In genomic region chr19:28751091-28751490, GRCm38 (mm10) we compare ENCODE assay signal across 16 mouse cellular contexts.
DNase-seq lines count a peak whose midpoint lies in the region; ATAC-seq lines count a peak whose summit lies in the region.
"Had no signal": no experiment of that assay in that cellular context is flagged by ENCODE, and none has a peak within 500 bp of the region (broad histone marks: within the 10 kb centered on the region; RNA-seq: fewer than 3 reads in every experiment).

No protein-coding gene starts in this region.

- H3K9ac ChIP-seq in heart, embryonic 16.5 days (ENCODE audit: low read length), result no peak overlapping the region
- H3K9ac ChIP-seq: embryonic facial prominence, embryonic 13.5 days; forebrain, embryonic 12.5 days; hindbrain, embryonic 14.5 days; limb, embryonic 13.5 days; liver, postnatal 0 days; midbrain, embryonic 12.5 days had no signal

- H3K27ac ChIP-seq in heart, embryonic 16.5 days (ENCODE audit: low read length), result no peak overlapping the region
- H3K27ac ChIP-seq: forebrain, embryonic 12.5 days; hindbrain, embryonic 14.5 days; limb, embryonic 13.5 days; midbrain, embryonic 12.5 days had no signal

- no peaks in the 10 kb centered on the region for H3K27me3 ChIP-seq in heart, embryonic 16.5 days (ENCODE audit: control insufficient read depth, insufficient read depth, low read length)
- H3K27me3 ChIP-seq: embryonic facial prominence, embryonic 13.5 days; forebrain, embryonic 12.5 days; limb, embryonic 13.5 days; midbrain, embryonic 12.5 days; Patski had no signal

- no peak for ATAC-seq in heart, embryonic 16.5 days (replicated peaks; ENCODE audit: extremely low read depth, insufficient read depth, low FRiP score)
- ATAC-seq: liver, postnatal 0 days; Patski had no signal

- H3K36me3 ChIP-seq in heart, embryonic 16.5 days (ENCODE audit: control insufficient read depth, insufficient read depth), result no peaks in the 10 kb centered on the region
- H3K36me3 ChIP-seq: embryonic facial prominence, embryonic 13.5 days; forebrain, embryonic 12.5 days; limb, embryonic 13.5 days; midbrain, embryonic 12.5 days had no signal

- H3K4me1 ChIP-seq in heart, embryonic 16.5 days (ENCODE audit: control insufficient read depth, insufficient read depth, low read length), result no peaks in the 10 kb centered on the region; the same call in 1 of the 2 replicates
- H3K4me1 ChIP-seq: forebrain, embryonic 12.5 days; midbrain, embryonic 12.5 days had no signal

- no peaks in the 10 kb centered on the region for H3K9me3 ChIP-seq in heart, embryonic 16.5 days (replicated peaks; ENCODE audit: control insufficient read depth, low read length)
- H3K9me3 ChIP-seq: embryonic facial prominence, embryonic 13.5 days; forebrain, embryonic 12.5 days; limb, embryonic 13.5 days; midbrain, embryonic 12.5 days had no signal

- DNase-seq in heart, postnatal 14 days, result no peak
- peak; percentile 37 for DNase-seq in 3T3-L1 (ENCODE audit: low read depth, low spot score)
- peak; percentile 60 for DNase-seq in fibroblast of lung, adult 2 months (ENCODE audit: low read depth)
- DNase-seq in kidney, postnatal 25 days, result peak; percentile 50 to 62
- DNase-seq in left cerebral cortex, postnatal 10 days (ENCODE audit: extremely low spot score in 1 of 2, low spot score in 2 of 2), result no peak
- no peak for DNase-seq in thymus, adult 18-20 months
- DNase-seq: cerebellum, postnatal 25 days; liver, postnatal 0 days had no signal

- peak overlapping the region; percentile 41 for H3K4me2 ChIP-seq in heart, embryonic 16.5 days (ENCODE audit: low read depth, low read length)
- H3K4me2 ChIP-seq: forebrain, embryonic 12.5 days; heart, embryonic 11.5 days; hindbrain, embryonic 14.5 days; midbrain, embryonic 12.5 days had no signal

- 67% methylated on average over 8 of the region's 8 CpGs for WGBS in heart, embryonic 16.5 days

- intact Hi-C loops in heart, postnatal 14 days (cut with DNase I), result loop anchor here (10.0 kb wide), 1 partner anchor 586 kb away; no protein-coding TSS in a partner anchor
- intact Hi-C loops in left cerebral cortex, postnatal 10 days (cut with DNase I), result no loop called here

- H3K4me3 ChIP-seq in heart, embryonic 16.5 days (ENCODE audit: low read length), result no peak overlapping the region
- H3K4me3 ChIP-seq: embryonic facial prominence, embryonic 13.5 days; forebrain, embryonic 12.5 days; limb, embryonic 13.5 days; midbrain, embryonic 12.5 days had no signal

Comparison
In these comparisons a context has a peak if more than half of its experiments do, and no peak if none do; other contexts are left out.
1. DNase-seq: peak in 3T3-L1 (single experiment), fibroblast of lung, adult 2 months (single experiment) and kidney, postnatal 25 days (2 of 2); none in heart, postnatal 14 days (0 of 2), left cerebral cortex, postnatal 10 days (0 of 2) and thymus, adult 18-20 months (0 of 2).